Mouse (Mus musculus) erythroblast, embryonic 14.5 days (primary cell): ENCODE results near the gene Smurf1. TPM values are rescaled to one million over a fixed set of nuclear protein-coding genes. Genes with fewer than 3 reads are reported as not detected.

Source experiments
- H3K27me3 ChIP-seq: 2 replicates; pipeline ENCODE4 v1.6.1; 2012; ENCODE audit warnings: inconsistent platforms; ENCODE audit not compliant: control insufficient read depth
- H3K36me3 ChIP-seq: 2 replicates; pipeline ENCODE4 v1.6.1; 2012; ENCODE audit warnings: mild to moderate bottlenecking, inconsistent platforms; ENCODE audit not compliant: control insufficient read depth
- H3K4me1 ChIP-seq: 2 replicates; pipeline ENCODE4 v1.6.1; 2012; ENCODE audit warnings: inconsistent platforms; ENCODE audit not compliant: control insufficient read depth
- H3K4me3 ChIP-seq: replicated peaks from 2 replicates; pipeline ENCODE3; 2012; ENCODE audit warnings: moderate library complexity, mild to moderate bottlenecking, inconsistent platforms
- H3K9me3 ChIP-seq: 2 replicates; pipeline ENCODE4 v1.6.1; 2012; ENCODE audit warnings: low read length, inconsistent platforms, mixed read lengths; ENCODE audit not compliant: control insufficient read depth
- GATA1 ChIP-seq: IDR thresholded peaks from 2 replicates; pipeline ENCODE4 v1.6.1; 2012; ENCODE audit warnings: low read length, inconsistent platforms, mixed read lengths
- TAL1 ChIP-seq: IDR thresholded peaks from 3 replicates; pipeline ENCODE4 v1.6.1; 2012; ENCODE audit warnings: low read length, inconsistent platforms, mixed read lengths
- polyA plus RNA-seq: library from polyadenylated mRNA; stranded (reverse); fragments of >175 nt; gene quantifications from 2 replicates; pipeline ENCODE4 v1.2.3, GENCODE M21; 2012

Smurf1 gene
- polyA plus RNA-seq, 1 experiment, result 0.01 TPM

- Histone ChIP-seq H3K27me3 (no peaks in the 10 kb centered on the region), H3K9me3 (no peaks in the 10 kb centered on the region), H3K4me3 (no peak overlapping the region), H3K36me3 (no peaks in the 10 kb centered on the region), H3K4me1 (no peaks in the 10 kb centered on the region)
- TF ChIP-seq TAL1 (no peak), GATA1 (no peak)
Observed at GRCm38 (mm10) chr5:144946032-144946431, 19.6 kb downstream of the Smurf1 start.

- Histone ChIP-seq H3K4me3 (no peak overlapping the region), H3K9me3 (no peaks in the 10 kb centered on the region)
Observed at GRCm38 (mm10) chr5:144944932-144945331, 20.7 kb downstream of the Smurf1 start.

GRCm38 (mm10) chr5:144944370-144944769 is 21.3 kb downstream of the Smurf1 start:
- no peak overlapping the region for H3K4me3 ChIP-seq

More at GRCm38 (mm10) chr5:144944932-144945331, 20.7 kb downstream of the Smurf1 start:
- H3K4me1 ChIP-seq, result no peaks in the 10 kb centered on the region
- H3K36me3 ChIP-seq, result no peaks in the 10 kb centered on the region
- H3K27me3 ChIP-seq, result no peaks in the 10 kb centered on the region
- TF ChIP-seq TAL1 (no peak), GATA1 (no peak)

GRCm38 (mm10) chr5:144943346-144943745 is 22.3 kb downstream of the Smurf1 start:
- no peaks in the 10 kb centered on the region for H3K27me3 ChIP-seq
- no peaks in the 10 kb centered on the region for H3K9me3 ChIP-seq
- no peaks in the 10 kb centered on the region for H3K4me1 ChIP-seq
- no peaks in the 10 kb centered on the region for H3K36me3 ChIP-seq
- H3K4me3 ChIP-seq, result no peak overlapping the region
- no peak for TF ChIP-seq TAL1
- TF ChIP-seq GATA1, result no peak

More at GRCm38 (mm10) chr5:144944370-144944769, 21.3 kb downstream of the Smurf1 start:
- no peaks in the 10 kb centered on the region for H3K36me3 ChIP-seq
- no peaks in the 10 kb centered on the region for H3K9me3 ChIP-seq
- H3K27me3 ChIP-seq, result no peaks in the 10 kb centered on the region
- H3K4me1 ChIP-seq, result no peaks in the 10 kb centered on the region
- TF ChIP-seq GATA1 (no peak), TAL1 (no peak)

- no peaks in the 10 kb centered on the region for H3K36me3 ChIP-seq
- H3K4me1 ChIP-seq, result no peaks in the 10 kb centered on the region
- no peaks in the 10 kb centered on the region for H3K27me3 ChIP-seq
- TF ChIP-seq GATA1, result no peak
- TF ChIP-seq TAL1, result 0 out of 3 replicates have a peak, but pooled peaks have one; percentile 15
- no peaks in the 10 kb centered on the region for H3K9me3 ChIP-seq
- no peak overlapping the region for H3K4me3 ChIP-seq
Observed at GRCm38 (mm10) chr5:144942431-144942830, 23.2 kb downstream of the Smurf1 start.

GRCm38 (mm10) chr5:144940904-144941303 is 24.7 kb downstream of the Smurf1 start:
- Histone ChIP-seq H3K36me3 (no peaks in the 10 kb centered on the region), H3K4me3 (no peak overlapping the region)
- TF ChIP-seq GATA1, result no peak
- no peak for TF ChIP-seq TAL1

GRCm38 (mm10) chr5:144937304-144937703 is 28.3 kb downstream of the Smurf1 start:
- no peaks in the 10 kb centered on the region for H3K27me3 ChIP-seq
- peaks cover 3% of the 10 kb centered on the region; the same call in 1 of the 2 replicates for H3K4me1 ChIP-seq
- TF ChIP-seq TAL1 (no peak), GATA1 (no peak)
- no peak overlapping the region for H3K4me3 ChIP-seq
- H3K36me3 ChIP-seq, result no peaks in the 10 kb centered on the region
- no peaks in the 10 kb centered on the region for H3K9me3 ChIP-seq

More at GRCm38 (mm10) chr5:144940904-144941303, 24.7 kb downstream of the Smurf1 start:
- no peaks in the 10 kb centered on the region for H3K9me3 ChIP-seq
- H3K27me3 ChIP-seq, result no peaks in the 10 kb centered on the region
- H3K4me1 ChIP-seq, result no peaks in the 10 kb centered on the region

- H3K4me3 ChIP-seq, result no peak overlapping the region
- H3K4me1 ChIP-seq, result peaks cover 3% of the 10 kb centered on the region; the same call in 1 of the 2 replicates
- H3K36me3 ChIP-seq, result no peaks in the 10 kb centered on the region
- no peak for TF ChIP-seq GATA1
- no peak for TF ChIP-seq TAL1
- no peaks in the 10 kb centered on the region for H3K9me3 ChIP-seq
- H3K27me3 ChIP-seq, result no peaks in the 10 kb centered on the region
Observed at GRCm38 (mm10) chr5:144933486-144933885, 32.2 kb downstream of the Smurf1 start.

- TF ChIP-seq TAL1 (no peak), GATA1 (no peak)
- Histone ChIP-seq H3K4me3 (no peak overlapping the region), H3K9me3 (no peaks in the 10 kb centered on the region)
Observed at GRCm38 (mm10) chr5:144931841-144932240, 33.8 kb downstream of the Smurf1 start.

More at GRCm38 (mm10) chr5:144931841-144932240, 33.8 kb downstream of the Smurf1 start:
- Histone ChIP-seq H3K27me3 (no peaks in the 10 kb centered on the region), H3K4me1 (peaks cover 3% of the 10 kb centered on the region; the same call in 1 of the 2 replicates), H3K36me3 (no peaks in the 10 kb centered on the region)
